Mouse (Mus musculus) A20 (cell line): Measurements from ENCODE around the gene Dclre1b.
A peak's percentile ranks its signal among the peaks of the same experiment; 100 is the strongest.
"Not testable (repeated sequence)": the region's sequence is repeated elsewhere in the genome, so short reads cannot be mapped to it uniquely, and the experiment has no call there.

Experiments
- DNase-seq: peaks from one replicate; pipeline ENCODE4 v3.0.0-alpha.2; 2011; ENCODE audit warnings: low read depth, low spot score

Dclre1b gene

DNA sequence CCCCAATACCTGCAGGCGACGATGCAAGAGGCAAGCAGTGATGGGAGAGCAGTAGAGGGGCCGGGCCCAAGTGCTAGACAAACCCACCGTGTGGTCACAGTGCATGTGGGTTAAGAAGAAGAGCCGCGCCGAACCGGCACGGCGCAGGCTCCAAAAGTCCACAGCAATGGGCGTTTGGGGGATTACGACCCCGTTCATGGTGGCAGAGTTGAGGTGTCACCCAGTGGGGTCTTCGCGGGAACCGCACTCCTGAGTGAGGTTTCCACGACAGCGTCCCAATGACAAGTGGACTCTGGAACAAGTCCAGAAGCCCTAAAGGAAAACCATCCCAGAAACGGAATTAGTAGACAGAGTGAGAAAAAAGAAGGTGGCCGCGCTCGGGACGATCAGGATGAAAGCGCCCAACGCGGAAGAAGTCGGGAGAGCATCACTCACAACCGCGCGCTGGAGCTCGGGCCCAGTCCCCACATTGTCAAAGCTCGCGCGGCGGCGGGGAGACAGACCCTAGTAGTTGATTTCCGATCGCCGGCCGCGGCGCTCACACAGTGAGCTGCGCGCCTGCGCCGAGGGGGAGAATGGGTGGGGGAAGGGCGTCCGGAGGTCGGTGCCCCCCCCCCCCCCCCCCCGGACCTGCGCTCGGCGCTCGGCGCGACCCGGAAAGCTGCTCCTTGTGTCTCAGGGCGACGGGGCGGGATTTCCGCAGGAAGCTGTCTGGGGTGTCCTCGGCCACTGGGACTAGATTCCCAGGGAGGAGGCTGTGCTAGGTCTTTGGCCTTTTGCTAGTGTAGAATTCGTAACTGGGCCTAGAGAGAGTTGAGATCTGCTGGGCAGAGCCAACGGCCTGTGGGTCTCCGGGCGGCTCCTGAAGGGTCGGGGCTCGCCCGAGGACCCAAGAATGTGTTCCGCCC lies at the start of gene Dclre1b, which contains the start of the genes Ap4b1 and Gm43064:
TSS of gene Dclre1b (minus strand) at position 554 of the 908 bp plus-strand sequence.
TSS of gene Ap4b1 (plus strand) at position 630 of the 908 bp plus-strand sequence.
TSS of gene Gm43064 (plus strand) at position 683 of the 908 bp plus-strand sequence.
- DNase-seq = peak; percentile 96

DNA sequence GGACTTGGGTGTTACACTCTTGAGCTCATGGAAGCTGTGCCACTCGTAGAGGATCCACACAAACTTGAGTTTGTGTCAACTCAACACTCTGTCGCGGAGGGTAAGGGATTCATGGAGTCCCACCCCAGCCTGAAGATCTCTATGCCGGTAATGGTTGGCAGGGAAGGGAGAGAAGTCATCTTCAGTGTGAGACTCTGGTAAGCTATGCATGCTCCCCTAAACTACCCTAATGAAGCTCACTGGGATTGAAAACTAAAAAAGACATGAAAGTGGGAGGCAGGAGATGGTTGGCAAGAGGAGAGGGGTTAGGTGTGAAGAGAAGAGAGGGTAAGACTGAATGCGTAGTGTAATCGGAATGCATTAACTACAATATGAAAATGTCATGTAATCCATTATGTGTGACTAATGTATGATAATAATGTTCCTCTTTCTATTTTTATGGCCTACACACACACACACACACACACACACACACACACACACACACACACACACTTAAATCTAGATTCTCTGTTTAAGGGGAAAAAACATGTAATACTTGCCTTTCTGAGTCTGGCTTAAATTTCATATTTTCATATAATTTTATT lies 48.8 kb upstream of the Dclre1b start:
- DNase-seq = no peak

GRCm38 (mm10) chr3:103857036-103857805 lies 48.0 kb upstream of the Dclre1b start:
- DNase-seq = no peak

GRCm38 (mm10) chr3:103853804-103854203 lies 44.6 kb upstream of the Dclre1b start:
- DNase-seq = no peak

- DNase-seq = peak; percentile 72
These were observed 43.5 kb upstream of the Dclre1b start for GRCm38 (mm10) chr3:103852565-103853299.

- no peak for DNase-seq
These were observed 42.6 kb upstream of the Dclre1b start for GRCm38 (mm10) chr3:103851882-103852281.

- no peak for DNase-seq
These were observed 42.2 kb upstream of the Dclre1b start for GRCm38 (mm10) chr3:103851481-103851880.

DNA sequence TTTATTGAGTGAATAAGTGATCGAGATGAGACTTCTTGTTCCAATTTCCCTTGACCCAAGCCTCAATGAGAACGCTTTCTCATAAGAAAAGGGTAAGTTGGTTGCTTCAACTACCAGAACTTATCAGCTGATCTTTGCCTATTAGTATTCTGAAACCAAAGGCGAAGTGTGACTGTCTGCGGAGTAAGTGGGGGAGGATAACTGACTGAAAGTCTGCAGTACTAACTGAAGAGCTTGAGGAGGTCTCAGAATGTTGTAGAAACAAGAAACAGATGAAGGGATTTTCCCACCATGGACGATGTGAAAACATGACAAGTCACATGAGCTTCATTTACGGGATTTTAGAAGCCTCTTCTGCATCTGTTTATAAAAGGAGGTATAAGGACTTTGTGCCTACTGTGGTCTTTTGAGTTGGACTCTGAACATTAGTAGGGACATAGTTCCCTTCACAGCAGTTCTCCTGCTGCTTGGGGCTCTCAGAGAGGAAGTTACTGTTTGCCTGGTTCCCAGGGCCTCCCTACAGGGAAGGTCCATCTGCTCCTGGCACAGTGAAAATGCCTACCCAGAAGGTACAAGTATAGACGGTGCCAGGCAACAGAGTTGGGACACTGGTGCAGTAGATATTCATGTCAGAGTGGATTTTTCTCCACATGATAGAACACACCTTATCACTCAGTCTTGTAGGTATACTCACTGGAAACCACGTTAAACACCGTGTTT lies 41.6 kb upstream of the Dclre1b start:
- no peak for DNase-seq

DNA sequence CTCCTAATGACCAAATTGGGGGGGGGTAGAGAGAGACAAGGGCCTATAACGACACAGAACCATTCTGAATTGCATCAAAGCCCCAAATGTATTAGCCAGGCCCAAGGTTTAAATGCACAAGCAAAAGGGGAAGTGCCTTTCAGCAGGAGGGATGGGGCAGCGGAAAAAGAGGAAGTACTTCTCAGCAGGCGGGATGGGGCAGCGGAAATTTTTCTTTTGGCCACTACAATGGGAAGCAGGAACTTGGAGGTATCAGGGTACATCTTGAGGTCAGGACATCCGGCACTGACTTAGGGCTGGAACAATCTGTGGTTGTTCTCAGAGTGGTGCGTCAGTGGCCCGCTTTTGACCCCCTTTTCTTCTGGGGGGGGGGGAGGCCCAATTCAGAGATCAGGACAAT lies 31.7 kb upstream of the Dclre1b start:
- not testable (repeated sequence) for DNase-seq

- DNase-seq = not testable (repeated sequence)
These were observed 31.0 kb upstream of the Dclre1b start for GRCm38 (mm10) chr3:103840195-103840594.

- no peak for DNase-seq
These were observed 30.5 kb upstream of the Dclre1b start for GRCm38 (mm10) chr3:103839711-103840110.

- DNase-seq = peak; percentile 27
These were observed 27.2 kb upstream of the Dclre1b start for GRCm38 (mm10) chr3:103836453-103836852.

DNA sequence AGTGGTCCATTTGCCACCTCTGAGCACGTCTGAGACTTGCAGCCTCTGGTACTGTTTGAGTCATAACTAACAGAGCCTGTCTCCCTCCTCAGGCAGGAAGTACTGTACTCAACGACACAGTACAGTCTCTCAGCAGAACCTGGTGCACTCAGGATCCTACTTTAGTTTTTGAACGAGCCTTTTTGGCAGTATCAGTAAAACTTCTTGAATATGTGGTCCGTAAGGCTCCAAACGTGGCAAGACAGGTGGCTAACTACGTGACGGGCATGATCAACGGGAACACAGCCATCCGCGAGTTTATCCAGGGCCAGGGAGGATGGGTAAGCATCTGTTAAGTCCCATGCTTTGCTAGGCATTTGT lies 26.7 kb upstream of the Dclre1b start:
- DNase-seq = peak; percentile 68

GRCm38 (mm10) chr3:103835272-103835950 lies 26.2 kb upstream of the Dclre1b start:
- DNase-seq = no peak

GRCm38 (mm10) chr3:103834001-103834400 lies 24.8 kb upstream of the Dclre1b start:
- no peak for DNase-seq

GRCm38 (mm10) chr3:103832426-103832825 lies 23.2 kb upstream of the Dclre1b start, which contains the start of gene Bcl2l15:
Bcl2l15 (plus strand) TSS chr3:103832601.
- DNase-seq = no peak

GRCm38 (mm10) chr3:103831146-103831545 lies 21.9 kb upstream of the Dclre1b start:
- no peak for DNase-seq

GRCm38 (mm10) chr3:103830681-103831080 lies 21.4 kb upstream of the Dclre1b start:
- peak; percentile 40 for DNase-seq

DNA sequence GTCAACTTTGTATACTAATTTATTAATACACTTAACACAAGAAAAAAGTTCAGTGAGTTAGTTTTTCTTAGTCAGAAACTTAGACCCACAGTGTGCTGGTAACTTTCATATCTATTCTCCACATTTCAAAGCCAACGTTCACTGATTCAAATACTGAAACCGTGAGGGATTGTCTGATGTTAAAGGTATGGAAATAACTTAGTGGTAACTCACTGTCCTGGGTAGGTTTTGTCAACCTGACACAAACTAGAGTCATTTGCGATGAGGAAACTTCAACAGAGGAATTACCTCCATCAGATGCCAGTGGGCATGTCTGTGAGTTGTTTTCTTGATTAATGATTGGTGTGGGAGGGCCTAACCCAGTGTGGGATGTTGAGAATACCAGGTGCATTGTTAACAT lies 19.8 kb upstream of the Dclre1b start:
- DNase-seq = no peak

- peak; percentile 37 for DNase-seq
These were observed 18.3 kb upstream of the Dclre1b start for GRCm38 (mm10) chr3:103827548-103827947.
